Mouse (Mus musculus) kidney, adult 2 months (tissue): ENCODE results near the gene Zfp704. TPM values are rescaled to one million over a fixed set of nuclear protein-coding genes. Genes with fewer than 3 reads are reported as not detected.

ENCODE experiments used
- DNase-seq: peaks from one replicate; pipeline ENCODE4 v3.0.0; 2021
- H3K27ac ChIP-seq: fragments of 200-500 bp; 2 replicates; pipeline ENCODE4 v1.5.1; 2012; ENCODE audit warnings: low read depth, low read length, control low read depth, inconsistent platforms; ENCODE audit not compliant: insufficient read depth
- H3K27me3 ChIP-seq: fragments of 200-500 bp; replicated peaks from 2 replicates; pipeline ENCODE4 v1.6.1; 2012; ENCODE audit warnings: mild to moderate bottlenecking, moderate library complexity, low read length, inconsistent platforms; ENCODE audit not compliant: control insufficient read depth, insufficient read depth
- H3K36me3 ChIP-seq: fragments of 200-500 bp; 2 replicates; pipeline ENCODE4 v1.6.1; 2012; ENCODE audit warnings: mild to moderate bottlenecking, moderate library complexity, low read length, inconsistent platforms; ENCODE audit not compliant: control insufficient read depth, insufficient read depth
- H3K4me1 ChIP-seq: fragments of 200-500 bp; 2 replicates; pipeline ENCODE4 v1.6.1; 2011; ENCODE audit warnings: low read length; ENCODE audit not compliant: control insufficient read depth, insufficient read depth
- H3K4me3 ChIP-seq: fragments of 200-500 bp; 2 replicates; pipeline ENCODE4 v1.5.1; 2011; ENCODE audit warnings: mild to moderate bottlenecking, low read depth, low read length, control low read depth; ENCODE audit not compliant: insufficient read depth
- CTCF ChIP-seq: fragments of 200-500 bp; conservative IDR thresholded peaks from 2 replicates; pipeline ENCODE4 v1.5.1; 2011; ENCODE audit warnings: low read depth, mild to moderate bottlenecking, control low read depth, low read length, moderate library complexity, mixed read lengths; ENCODE audit not compliant: insufficient read depth, insufficient read length
- POLR2A ChIP-seq: fragments of 200-500 bp; IDR thresholded peaks from one replicate; pipeline ENCODE4 v1.6.1; 2011; ENCODE audit warnings: low read depth, low read length, control low read depth
- WGBS: fragments of 180-500 bp; shearing (Covaris S2); methylation state at CpG from one replicate; pipeline ENCODE4 v1.1.7; 2018; 5-methylcytosine and 5-hydroxymethylcytosine counted together
- polyA plus RNA-seq: library from polyadenylated mRNA; depleted of rRNA; stranded (reverse); fragments of >200 nt; gene quantifications from 2 replicates; pipeline ENCODE4 v1.2.3, GENCODE M21; 2012

Zfp704 gene
- polyA plus RNA-seq, 1 experiment, result 11.3 TPM

- Histone ChIP-seq H3K27me3 (no peaks in the 10 kb centered on the region), H3K4me3 (no peak overlapping the region), H3K36me3 (no peaks in the 10 kb centered on the region), H3K4me1 (peaks cover 4% of the 10 kb centered on the region), H3K27ac (no peak overlapping the region)
- no peak for TF ChIP-seq POLR2A
- TF ChIP-seq CTCF, result no peak
- 47% methylated on average over 5 of the region's 5 CpGs for WGBS
- no peak for DNase-seq
Measured at GRCm38 (mm10) chr3:9403255-9404050, 206.4 kb downstream of the Zfp704 start.

- Histone ChIP-seq H3K4me1 (peaks cover 4% of the 10 kb centered on the region), H3K36me3 (no peaks in the 10 kb centered on the region), H3K27ac (no peak overlapping the region), H3K27me3 (no peaks in the 10 kb centered on the region), H3K4me3 (no peak overlapping the region)
- 46% methylated on average over 5 of the region's 5 CpGs for WGBS
- TF ChIP-seq POLR2A, result no peak
- no peak for TF ChIP-seq CTCF
- DNase-seq, result peak; percentile 62
Measured at GRCm38 (mm10) chr3:9402836-9403235, 207.0 kb downstream of the Zfp704 start.

- 88% methylated on average over 5 of the region's 5 CpGs for WGBS
- no peak for DNase-seq
- H3K4me1 ChIP-seq, result peaks cover 4% of the 10 kb centered on the region
- TF ChIP-seq POLR2A, result no peak
- TF ChIP-seq CTCF, result no peak
- no peak overlapping the region for H3K27ac ChIP-seq
- H3K36me3 ChIP-seq, result no peaks in the 10 kb centered on the region
- H3K4me3 ChIP-seq, result no peak overlapping the region
- H3K27me3 ChIP-seq, result no peaks in the 10 kb centered on the region
Measured at GRCm38 (mm10) chr3:9402345-9402744, 207.5 kb downstream of the Zfp704 start.

- TF ChIP-seq POLR2A, result no peak
- TF ChIP-seq CTCF, result no peak
- Histone ChIP-seq H3K27ac (no peak overlapping the region), H3K36me3 (no peaks in the 10 kb centered on the region), H3K4me3 (no peak overlapping the region), H3K27me3 (no peaks in the 10 kb centered on the region), H3K4me1 (peaks cover 4% of the 10 kb centered on the region)
- no peak for DNase-seq
- 75% methylated on average over 6 of the region's 6 CpGs for WGBS
Measured at GRCm38 (mm10) chr3:9401685-9402084, 208.2 kb downstream of the Zfp704 start.

- WGBS, result 56% methylated on average over 3 of the region's 3 CpGs
Measured at GRCm38 (mm10) chr3:9400886-9401221, 209.0 kb downstream of the Zfp704 start.

GRCm38 (mm10) chr3:9400201-9400885 lies 209.5 kb downstream of the Zfp704 start:
- DNase-seq, result peak; percentile 59
- Histone ChIP-seq H3K27me3 (no peaks in the 10 kb centered on the region), H3K4me3 (no peak overlapping the region), H3K4me1 (peaks cover under 1% of the 10 kb centered on the region; the same call in 1 of the 2 replicates), H3K27ac (no peak overlapping the region), H3K36me3 (no peaks in the 10 kb centered on the region)
- TF ChIP-seq POLR2A, result no peak
- TF ChIP-seq CTCF, result 0 out of 2 replicates have a peak, but pooled peaks have one; percentile 7
- 27% methylated on average over 3 of the region's 3 CpGs for WGBS

More at GRCm38 (mm10) chr3:9400886-9401221, 209.0 kb downstream of the Zfp704 start:
- no peaks in the 10 kb centered on the region for H3K27me3 ChIP-seq
- TF ChIP-seq POLR2A (no peak), CTCF (no peak)
- H3K27ac ChIP-seq, result no peak overlapping the region
- no peaks in the 10 kb centered on the region for H3K36me3 ChIP-seq
- no peak overlapping the region for H3K4me3 ChIP-seq
- peaks cover 4% of the 10 kb centered on the region; the same call in 1 of the 2 replicates for H3K4me1 ChIP-seq
- no peak for DNase-seq

GRCm38 (mm10) chr3:9398271-9398670 lies 211.6 kb downstream of the Zfp704 start:
- H3K36me3 ChIP-seq, result no peaks in the 10 kb centered on the region
- TF ChIP-seq CTCF (no peak), POLR2A (no peak)
- WGBS, result 80% methylated on average over 5 of the region's 5 CpGs
- DNase-seq, result no peak
- H3K4me1 ChIP-seq, result no peaks in the 10 kb centered on the region
- no peaks in the 10 kb centered on the region for H3K27me3 ChIP-seq
- H3K4me3 ChIP-seq, result no peak overlapping the region
- H3K27ac ChIP-seq, result no peak overlapping the region
